Mouse (Mus musculus): ENCODE data around the gene Myd88.

- TF ChIP-seq POLR2A (IDR thresholded peaks at IDR 0.05; ENCODE audit: insufficient read length, low read depth) (no peak), REST (IDR thresholded peaks at IDR 0.05; ENCODE audit: insufficient read depth, insufficient read length) (no peak)
These were observed 20.8 kb downstream of the Myd88 start for GRCm38 (mm10) chr9:119320446-119320845.
